Mouse (Mus musculus): ENCODE measurements around the gene Fgb.
A peak's percentile ranks its signal among the peaks of the same experiment; 100 is the strongest.

Fgb gene

GRCm38 (mm10) chr3:83027546-83028251 is 22.0 kb downstream of the Fgb start:
- DNase-seq (ENCODE audit: low read depth, low spot score) = no peak

GRCm38 (mm10) chr3:83025475-83026301 is 24.0 kb downstream of the Fgb start, which contains the start of gene Fga:
TSS of gene Fga (plus strand) at chr3:83026076.
- DNase-seq (ENCODE audit: low read depth, low spot score) = no peak

DNA sequence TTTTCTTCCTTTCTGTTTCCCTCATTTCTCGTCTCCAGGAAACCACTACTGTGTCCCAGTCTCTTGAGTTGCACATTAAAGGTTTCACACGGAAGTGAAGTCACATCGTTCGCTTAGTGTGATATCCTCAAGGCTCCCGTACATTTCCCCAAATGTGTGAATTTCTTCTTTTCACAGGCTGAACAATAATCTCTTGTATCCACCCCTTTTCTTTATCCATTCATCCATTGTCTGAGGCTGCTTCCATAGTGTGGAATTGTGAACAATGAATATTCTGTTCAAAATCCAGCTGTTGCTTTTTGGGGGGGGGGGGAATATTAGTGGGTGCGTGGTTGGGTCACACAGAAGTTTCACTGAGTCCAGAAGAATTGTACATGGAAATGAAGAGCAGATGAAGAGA is 24.6 kb downstream of the Fgb start:
- no peak for DNase-seq (ENCODE audit: low read depth, low spot score)

DNA sequence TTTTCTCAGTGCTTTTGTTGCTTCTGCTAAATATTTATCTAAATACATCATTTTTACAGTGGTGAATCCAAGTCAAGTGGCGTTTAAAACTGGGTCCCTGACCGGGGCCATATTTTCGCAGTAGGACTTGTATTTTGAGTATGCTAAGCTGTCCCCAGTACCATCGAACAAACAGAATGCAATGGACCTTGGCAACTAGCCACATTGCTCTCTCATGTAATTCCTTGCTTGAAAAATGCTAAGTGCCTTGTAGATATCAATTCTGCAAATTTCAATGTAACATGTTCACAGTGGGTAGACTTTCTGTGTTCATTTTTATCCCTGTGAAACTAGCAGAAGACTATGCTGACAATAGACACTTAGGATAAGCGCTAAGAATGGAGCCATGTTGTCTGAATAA is 28.5 kb downstream of the Fgb start:
- no peak for DNase-seq (ENCODE audit: low read depth, low spot score)

DNA sequence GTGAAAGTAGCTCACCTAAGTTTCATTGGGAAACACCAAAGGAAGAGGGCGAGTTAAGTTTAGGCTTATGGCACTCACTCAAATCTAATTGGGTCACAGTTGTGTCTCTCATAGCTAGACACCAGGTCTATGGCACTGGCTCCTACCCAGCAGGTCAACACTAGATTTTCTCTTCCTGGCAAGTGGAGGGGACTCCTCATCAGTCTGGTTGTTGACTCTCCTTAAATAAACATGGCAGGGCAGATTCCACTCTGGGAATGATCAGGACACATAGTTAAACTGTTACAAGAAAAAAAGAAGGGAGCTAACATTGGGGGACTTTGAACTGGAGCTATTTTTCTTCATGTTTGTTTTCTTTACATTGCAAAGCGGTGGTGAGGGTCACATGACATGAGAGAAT is 29.3 kb downstream of the Fgb start:
- DNase-seq (ENCODE audit: low read depth, low spot score) = no peak

GRCm38 (mm10) chr3:83016236-83016635 is 33.4 kb downstream of the Fgb start:
- DNase-seq (ENCODE audit: low read depth, low spot score) = no peak

DNA sequence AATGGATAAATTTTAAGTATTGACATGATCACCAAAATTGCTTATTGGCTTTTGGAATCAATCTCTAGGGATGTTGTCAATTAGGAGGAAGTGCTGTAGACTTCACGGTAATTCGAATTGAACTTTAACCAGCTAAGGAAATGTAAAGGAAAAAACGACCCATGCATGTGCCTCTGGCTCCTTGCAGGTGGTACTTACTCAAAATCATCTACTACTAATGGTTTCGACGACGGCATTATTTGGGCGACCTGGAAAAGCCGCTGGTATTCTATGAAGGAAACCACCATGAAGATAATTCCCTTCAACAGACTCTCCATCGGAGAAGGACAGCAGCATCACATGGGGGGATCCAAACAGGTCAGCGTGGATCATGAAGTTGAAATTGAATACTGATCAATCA is 35.7 kb downstream of the Fgb start:
- no peak for DNase-seq (ENCODE audit: low read depth, low spot score)

DNA sequence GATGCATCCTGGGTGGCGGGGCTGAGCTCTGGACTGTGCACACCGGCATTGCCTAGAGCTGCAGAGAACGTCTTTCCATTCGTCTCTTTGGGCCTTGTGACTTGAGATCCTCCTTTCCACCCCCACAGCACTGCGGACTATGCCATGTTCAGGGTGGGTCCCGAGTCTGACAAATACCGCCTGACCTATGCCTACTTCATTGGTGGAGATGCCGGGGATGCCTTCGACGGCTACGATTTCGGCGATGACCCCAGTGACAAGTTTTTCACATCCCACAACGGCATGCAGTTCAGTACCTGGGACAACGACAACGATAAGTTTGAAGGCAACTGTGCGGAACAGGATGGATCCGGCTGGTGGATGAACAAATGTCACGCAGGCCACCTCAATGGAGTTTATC is 37.0 kb downstream of the Fgb start:
- DNase-seq (ENCODE audit: low read depth, low spot score) = peak; percentile 30

DNA sequence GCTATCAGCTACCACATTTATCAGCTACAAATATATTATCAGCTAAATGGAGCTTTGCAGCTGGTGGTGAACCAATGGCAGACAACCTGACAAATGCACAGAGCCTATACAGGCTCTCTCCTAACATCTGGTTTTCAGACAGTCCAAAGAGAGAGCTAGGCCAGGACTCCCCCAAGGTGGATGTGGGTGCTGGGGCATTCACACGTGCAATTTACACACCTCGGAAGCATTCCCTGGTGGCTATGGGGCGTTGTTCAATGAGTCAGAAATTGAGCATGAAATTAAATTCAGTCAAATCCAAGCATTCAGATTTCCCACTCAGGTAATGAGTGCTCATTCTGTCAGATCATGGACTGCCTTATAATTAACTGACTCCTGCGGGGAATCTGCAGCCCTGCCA is 38.1 kb downstream of the Fgb start:
- no peak for DNase-seq (ENCODE audit: low read depth, low spot score)

DNA sequence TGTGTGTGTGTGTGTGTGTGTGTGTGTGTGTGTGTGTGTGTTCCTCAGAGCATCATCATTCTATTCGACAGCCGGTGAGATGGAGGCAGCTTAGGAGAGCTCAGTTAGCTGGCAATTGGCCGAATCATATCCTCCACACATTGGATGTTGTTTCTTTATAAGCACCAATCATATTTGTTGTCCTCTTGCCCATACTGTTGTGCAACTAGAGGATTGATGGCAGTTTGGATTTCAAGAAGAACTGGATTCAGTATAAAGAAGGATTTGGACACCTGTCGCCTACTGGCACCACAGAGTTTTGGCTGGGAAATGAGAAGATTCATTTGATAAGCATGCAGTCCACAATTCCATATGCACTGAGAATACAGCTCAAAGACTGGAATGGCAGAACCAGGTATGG is 38.5 kb downstream of the Fgb start:
- no peak for DNase-seq (ENCODE audit: low read depth, low spot score)

GRCm38 (mm10) chr3:83010291-83010690 is 39.4 kb downstream of the Fgb start:
- DNase-seq (ENCODE audit: low read depth, low spot score) = no peak

DNA sequence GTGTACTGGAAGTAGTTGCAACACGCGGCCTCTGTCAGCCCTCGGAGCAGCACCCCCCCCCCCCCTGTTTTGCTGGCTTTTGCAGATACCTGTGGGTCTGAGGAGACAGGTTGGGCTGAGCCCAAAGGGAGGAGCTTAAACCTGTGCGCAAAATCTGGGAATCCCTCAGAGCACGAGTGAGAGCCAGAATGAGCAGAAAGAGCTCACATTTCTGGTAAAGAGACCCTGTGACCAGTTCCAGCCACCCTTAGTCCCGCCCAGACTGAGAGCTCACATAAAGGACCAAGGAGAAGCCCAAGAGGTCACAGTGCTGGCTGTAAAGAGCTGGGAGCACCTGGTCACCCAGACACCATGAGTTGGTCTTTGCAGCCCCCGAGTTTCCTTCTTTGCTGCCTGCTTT is 42.1 kb downstream of the Fgb start, which contains the start of gene Fgg:
Gene Fgg, plus strand, starts transcription at position 168 of the 400 bp plus-strand sequence.
- DNase-seq (ENCODE audit: low read depth, low spot score) = no peak

DNA sequence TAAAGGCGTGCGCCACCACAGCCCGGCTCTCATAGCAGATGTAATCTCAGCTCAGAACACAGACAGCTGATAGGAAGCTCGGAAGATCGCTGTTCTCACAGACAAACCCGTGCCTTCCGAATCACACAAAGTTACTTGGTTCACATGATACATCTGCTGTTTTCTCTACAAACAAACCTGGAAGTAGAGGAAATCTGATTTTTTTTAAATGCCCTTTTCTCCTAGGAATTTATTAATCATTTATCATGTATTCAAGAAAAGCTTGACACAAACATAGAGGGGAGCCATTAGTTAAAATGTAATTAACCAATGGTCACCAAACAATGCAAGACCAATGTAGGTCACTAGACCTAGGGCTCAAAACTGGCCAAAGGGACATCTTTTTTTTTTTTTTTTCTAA is 44.9 kb downstream of the Fgb start:
- DNase-seq (ENCODE audit: low read depth, low spot score) = no peak

DNA sequence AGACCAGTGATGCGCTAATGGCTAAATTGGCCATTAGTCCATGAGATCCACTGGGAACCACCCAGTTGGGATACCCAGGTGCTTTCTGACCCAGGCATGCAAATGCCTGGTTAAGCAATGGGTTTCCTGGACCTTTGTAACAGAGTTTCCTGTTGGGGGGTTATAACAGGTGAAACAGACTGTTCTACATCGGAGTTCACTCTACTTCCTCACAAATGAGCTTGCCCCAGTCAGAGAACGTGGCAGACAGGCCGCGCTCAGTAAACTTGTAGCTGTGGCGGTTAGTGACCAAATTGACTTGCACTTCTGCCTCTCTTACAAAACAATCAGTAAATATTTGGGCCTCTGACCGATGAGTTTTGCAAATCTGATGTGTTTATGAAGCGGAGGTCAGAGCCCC is 46.6 kb downstream of the Fgb start:
- no peak for DNase-seq (ENCODE audit: low read depth, low spot score)

GRCm38 (mm10) chr3:83002191-83002590 is 47.5 kb downstream of the Fgb start:
- peak; percentile 51 for DNase-seq (ENCODE audit: low read depth, low spot score)

- no peak for DNase-seq (ENCODE audit: low read depth, low spot score)
Observed at GRCm38 (mm10) chr3:82999995-83000394, 49.7 kb downstream of the Fgb start.

DNA sequence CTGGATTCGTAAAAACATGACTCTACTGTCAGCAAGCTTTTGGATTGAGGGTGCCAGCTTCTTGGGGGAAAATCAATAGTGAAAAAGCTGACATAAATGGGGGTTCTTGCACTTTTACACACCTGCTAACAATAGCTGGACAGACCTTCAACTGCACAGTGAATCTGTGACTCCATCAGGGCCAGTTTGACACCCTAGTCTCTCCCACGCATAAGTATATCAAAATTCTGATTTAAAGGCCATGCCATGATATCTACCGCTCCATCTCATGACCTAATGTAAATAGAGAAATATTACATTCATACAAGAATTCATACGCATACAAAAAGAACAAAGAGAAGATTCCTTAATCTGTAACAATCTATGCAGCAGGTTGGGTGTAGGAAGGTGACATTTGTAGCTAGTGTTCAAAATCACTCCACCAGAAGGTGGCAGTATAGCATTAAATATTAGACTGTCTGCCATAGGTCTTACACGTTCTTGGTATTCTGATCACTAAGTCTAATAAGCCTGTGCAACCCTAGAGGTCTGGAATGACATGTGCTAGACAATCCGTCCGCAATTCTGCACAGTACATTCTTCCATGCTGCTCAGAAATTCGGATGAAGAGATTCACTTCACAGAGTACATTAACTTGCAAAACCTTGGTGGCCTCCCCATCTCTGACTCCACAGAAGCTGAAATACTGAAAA is 50.7 kb downstream of the Fgb start:
- peak; percentile 63 for DNase-seq (ENCODE audit: low read depth, low spot score)

- DNase-seq (ENCODE audit: low read depth, low spot score) = peak; percentile 52
Observed at GRCm38 (mm10) chr3:82996656-82997055, 53.0 kb downstream of the Fgb start.

- peak; percentile 33 for DNase-seq (ENCODE audit: low read depth, low spot score)
Observed at GRCm38 (mm10) chr3:82995368-82995767, 54.3 kb downstream of the Fgb start.

- no peak for DNase-seq (ENCODE audit: low read depth, low spot score)
Observed at GRCm38 (mm10) chr3:82992956-82993355, 56.7 kb downstream of the Fgb start.

GRCm38 (mm10) chr3:82991963-82992362 is 57.7 kb downstream of the Fgb start:
- no peak for DNase-seq (ENCODE audit: low read depth, low spot score)
